Mouse (Mus musculus) MEL (cell line): ENCODE measurements at regions not wholly inside any gene's neighbourhood (a gene's known extent, or its start where the extent isn't known, plus 50 kb on each side); places are given as distances from the start of the nearest gene placed in this dataset.

Experiments used
- DNase-seq: peaks from one replicate; pipeline ENCODE4 v3.0.0; 2011; ENCODE audit warnings: low read depth, low spot score
- H3K27ac ChIP-seq: 2 replicates; pipeline ENCODE4 v1.5.1; 2012; ENCODE audit warnings: low read depth, mild to moderate bottlenecking, control low read depth, low read length, moderate library complexity; ENCODE audit not compliant: control insufficient read depth
- H3K27me3 ChIP-seq, 2 experiments: fragments of 150-350 bp in 1 of 2; sonication (generic) in 1 of 2; 2 replicates each; pipeline ENCODE4 v1.6.1; 2012; ENCODE audit warnings: low read length in 2 of 2, mild to moderate bottlenecking in 2 of 2, improper control_type of control experiment in 1 of 2, moderate library complexity in 1 of 2; ENCODE audit not compliant: insufficient read depth in 2 of 2, control insufficient read depth in 1 of 2
- H3K36me3 ChIP-seq, 2 experiments: 2 replicates each; pipeline ENCODE4 v1.6.1; 2012 to 2014; ENCODE audit warnings: low read length in 2 of 2, improper control_type of control experiment in 1 of 2, inconsistent platforms in 1 of 2, mild to moderate bottlenecking in 1 of 2; ENCODE audit not compliant: insufficient read depth in 2 of 2, control insufficient read depth in 1 of 2
- H3K4me1 ChIP-seq, 2 experiments: fragments of 150-350 bp in 1 of 2; sonication (generic) in 1 of 2; 2 replicates each; pipeline ENCODE4 v1.6.1; 2012; ENCODE audit warnings: low read length in 2 of 2, improper control_type of control experiment in 1 of 2, mild to moderate bottlenecking in 1 of 2; ENCODE audit not compliant: insufficient read depth in 2 of 2, control insufficient read depth in 1 of 2
- H3K4me3 ChIP-seq, 2 experiments: fragments of 150-350 bp in 1 of 2; sonication (generic) in 1 of 2; 2 replicates each; pipeline ENCODE4 v1.5.1; 2012; ENCODE audit warnings: low read depth in 2 of 2, low read length in 2 of 2, mild to moderate bottlenecking in 2 of 2, moderate library complexity in 2 of 2, control low read depth in 1 of 2, improper control_type of control experiment in 1 of 2; ENCODE audit not compliant: control insufficient read depth in 1 of 2, insufficient read depth in 1 of 2
- H3K79me2 ChIP-seq: 2 replicates; pipeline ENCODE4 v1.6.1; 2012; ENCODE audit warnings: mild to moderate bottlenecking, low read length, moderate library complexity; ENCODE audit not compliant: control insufficient read depth, poor library complexity, insufficient read depth
- H3K9ac ChIP-seq: 2 replicates; pipeline ENCODE4 v1.6.1; 2012; ENCODE audit warnings: low read depth, mild to moderate bottlenecking, control low read depth, low read length, moderate library complexity; ENCODE audit not compliant: control insufficient read depth, poor library complexity, severe bottlenecking
- H3K9me3 ChIP-seq: fragments of 150-350 bp; sonication (generic); replicated peaks from 2 replicates; pipeline ENCODE4 v1.6.1; 2012; ENCODE audit warnings: mild to moderate bottlenecking, low read length, improper control_type of control experiment, moderate library complexity; ENCODE audit not compliant: insufficient read depth
- BHLHE40 ChIP-seq: IDR thresholded peaks from 2 replicates; pipeline ENCODE4 v1.6.1; 2012; ENCODE audit warnings: low read depth, mild to moderate bottlenecking, inconsistent platforms, low read length, improper control_type of control experiment, borderline replicate concordance
- CHD1 ChIP-seq: IDR thresholded peaks from 2 replicates; pipeline ENCODE4 v1.6.1; 2012; ENCODE audit warnings: low read depth, mild to moderate bottlenecking, inconsistent platforms, low read length, improper control_type of control experiment
- CHD2 ChIP-seq: IDR thresholded peaks from 2 replicates; pipeline ENCODE4 v1.6.1; 2011; ENCODE audit warnings: low read length, improper control_type of control experiment
- CTCF ChIP-seq, 3 experiments: IDR thresholded peaks in 2 of 3; conservative IDR thresholded peaks in 1 of 3; 2 replicates each; pipeline ENCODE4 v1.5.1; 2011 to 2012; ENCODE audit warnings: low read length in 3 of 3, low read depth in 2 of 3, mild to moderate bottlenecking in 2 of 3, improper control_type of control experiment in 1 of 3, inconsistent platforms in 1 of 3, mixed read lengths in 1 of 3, moderate library complexity in 1 of 3; ENCODE audit not compliant: control insufficient read depth in 1 of 3, insufficient read depth in 1 of 3, poor library complexity in 1 of 3, severe bottlenecking in 1 of 3
- E2F4 ChIP-seq: IDR thresholded peaks from 2 replicates; pipeline ENCODE4 v1.6.1; 2011; ENCODE audit warnings: low read depth, low read length, improper control_type of control experiment, borderline replicate concordance
- EP300 ChIP-seq, 2 experiments: IDR thresholded peaks; 2 replicates each; pipeline ENCODE4 v1.6.1; 2011; ENCODE audit warnings: improper control_type of control experiment in 2 of 2, low read length in 2 of 2, low read depth in 1 of 2, mild to moderate bottlenecking in 1 of 2
- ETS1 ChIP-seq: IDR thresholded peaks from 2 replicates; pipeline ENCODE4 v1.6.1; 2012; ENCODE audit warnings: low read depth, mild to moderate bottlenecking, inconsistent platforms, low read length, improper control_type of control experiment, moderate library complexity
- MAFK ChIP-seq: IDR thresholded peaks from 2 replicates; pipeline ENCODE4 v1.6.1; 2011; ENCODE audit warnings: low read depth, mild to moderate bottlenecking, low read length, improper control_type of control experiment, borderline replicate concordance
- MAX ChIP-seq: IDR thresholded peaks from 2 replicates; pipeline ENCODE4 v1.6.1; 2011; ENCODE audit warnings: low read length, improper control_type of control experiment
- MXI1 ChIP-seq: IDR thresholded peaks from 2 replicates; pipeline ENCODE4 v1.6.1; 2011; ENCODE audit warnings: mild to moderate bottlenecking, low read depth, low read length, improper control_type of control experiment
- MYB ChIP-seq: IDR thresholded peaks from 2 replicates; pipeline ENCODE4 v1.6.1; 2011; ENCODE audit warnings: mild to moderate bottlenecking, low read depth, low read length, improper control_type of control experiment
- NELFE ChIP-seq: IDR thresholded peaks from 2 replicates; pipeline ENCODE4 v1.6.1; 2011; ENCODE audit warnings: low read depth, low read length, improper control_type of control experiment
- NRF1 ChIP-seq: IDR thresholded peaks from 2 replicates; pipeline ENCODE4 v1.6.1; 2014; ENCODE audit warnings: low read depth, mild to moderate bottlenecking, inconsistent platforms, low read length, improper control_type of control experiment, moderate library complexity; ENCODE audit not compliant: poor library complexity, insufficient read depth, severe bottlenecking
- POLR2A ChIP-seq, 2 experiments: IDR thresholded peaks; 2 replicates each; pipeline ENCODE4 v1.6.1; 2011 to 2012; ENCODE audit warnings: low read length in 2 of 2, mild to moderate bottlenecking in 2 of 2, control low read depth in 1 of 2, improper control_type of control experiment in 1 of 2, low read depth in 1 of 2, moderate library complexity in 1 of 2; ENCODE audit not compliant: control insufficient read depth in 1 of 2, insufficient read depth in 1 of 2, poor library complexity in 1 of 2
- POLR2AphosphoS2 ChIP-seq: IDR thresholded peaks from 2 replicates; pipeline ENCODE4 v1.6.1; 2011; ENCODE audit warnings: low read length, improper control_type of control experiment
- POLR2AphosphoS5 ChIP-seq: IDR thresholded peaks from 2 replicates; pipeline ENCODE4 v1.6.1; 2012; ENCODE audit warnings: low read depth, borderline replicate concordance, mild to moderate bottlenecking, inconsistent platforms, low read length, moderate library complexity, mixed read lengths
- RAD21 ChIP-seq: IDR thresholded peaks from 2 replicates; pipeline ENCODE4 v1.6.1; 2011; ENCODE audit warnings: mild to moderate bottlenecking, low read depth, low read length, improper control_type of control experiment
- SIN3A ChIP-seq: IDR thresholded peaks from 2 replicates; pipeline ENCODE4 v1.6.1; 2012; ENCODE audit warnings: low read length, improper control_type of control experiment, inconsistent platforms
- SMC3 ChIP-seq: IDR thresholded peaks from 2 replicates; pipeline ENCODE4 v1.6.1; 2011; ENCODE audit warnings: low read depth, low read length, improper control_type of control experiment
- TCF12 ChIP-seq: IDR thresholded peaks from 2 replicates; pipeline ENCODE4 v1.6.1; 2014; ENCODE audit warnings: low read depth, mild to moderate bottlenecking, inconsistent platforms, low read length, improper control_type of control experiment, moderate library complexity
- USF1 ChIP-seq: IDR thresholded peaks from 2 replicates; pipeline ENCODE4 v1.6.1; 2014; ENCODE audit warnings: low read depth, mild to moderate bottlenecking, inconsistent platforms, low read length, improper control_type of control experiment, moderate library complexity
- USF2 ChIP-seq, 2 experiments: IDR thresholded peaks; 2 replicates each; pipeline ENCODE4 v1.6.1; 2011 to 2012; ENCODE audit warnings: improper control_type of control experiment in 2 of 2, low read length in 2 of 2, borderline replicate concordance in 1 of 2, inconsistent platforms in 1 of 2, low read depth in 1 of 2, mild to moderate bottlenecking in 1 of 2; ENCODE audit not compliant: insufficient read depth in 1 of 2
- ZNF384 ChIP-seq: IDR thresholded peaks from 2 replicates; pipeline ENCODE4 v1.6.1; 2012; ENCODE audit warnings: low read depth, mild to moderate bottlenecking, inconsistent platforms, low read length, improper control_type of control experiment

DNA sequence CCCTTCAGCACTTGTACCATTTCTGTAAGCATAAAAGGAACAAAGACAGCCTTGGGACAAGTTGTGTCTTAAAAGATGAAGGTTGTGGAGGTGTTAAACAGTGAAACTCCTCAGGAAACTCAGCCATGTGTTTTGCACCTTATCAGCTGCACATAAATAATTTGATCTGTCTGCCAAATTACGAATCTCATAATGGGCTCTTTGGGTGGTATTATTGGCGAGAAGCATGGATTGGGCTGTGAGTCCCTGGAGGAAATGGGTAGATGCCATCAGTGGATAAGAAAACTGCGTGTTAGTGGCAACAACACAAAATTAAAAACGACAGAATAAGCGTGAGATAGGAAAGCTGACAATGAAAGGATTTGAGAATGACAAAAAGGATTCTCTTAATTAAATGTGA is 165.4 kb upstream of the Clec14a start:
- no peak overlapping the region for H3K27ac ChIP-seq

GRCm38 (mm10) chr12:58429929-58430328 is 160.8 kb upstream of the Clec14a start:
- no peaks in the 10 kb centered on the region for H3K36me3 ChIP-seq
- H3K9ac ChIP-seq, result no peak overlapping the region
- no peak for TF ChIP-seq CHD2
- TF ChIP-seq POLR2AphosphoS5, result no peak
- no peak for TF ChIP-seq POLR2AphosphoS2
- no peak for TF ChIP-seq MYB
- TF ChIP-seq BHLHE40, result no peak
- TF ChIP-seq SIN3A, result no peak
- TF ChIP-seq CTCF (IDR thresholded peaks at IDR 0.05 in 2 of 3, conservative IDR thresholded peaks at IDR 0.05 in 1 of 3; ENCODE audit: control insufficient read depth in 1 of 3, insufficient read depth in 1 of 3, low read depth in 2 of 3, low read length in 3 of 3, poor library complexity in 1 of 3, severe bottlenecking in 1 of 3), result no peak
- no peak for TF ChIP-seq MAFK
- TF ChIP-seq TCF12, result no peak
- TF ChIP-seq MXI1, result no peak
- no peak for TF ChIP-seq ETS1
- no peak for TF ChIP-seq POLR2A (IDR thresholded peaks at IDR 0.05; ENCODE audit: control insufficient read depth in 1 of 2, insufficient read depth in 1 of 2, low read depth in 1 of 2, low read length in 2 of 2, poor library complexity in 1 of 2)
- TF ChIP-seq MAX, result no peak
- H3K27ac ChIP-seq, result no peak overlapping the region
- DNase-seq, result no peak
- no peaks in the 10 kb centered on the region for H3K79me2 ChIP-seq
- no peak overlapping the region for H3K4me3 ChIP-seq
- no peaks in the 10 kb centered on the region for H3K9me3 ChIP-seq
- H3K4me1 ChIP-seq, result no peaks in the 10 kb centered on the region
- H3K27me3 ChIP-seq, result no peaks in the 10 kb centered on the region

More for the DNA sequence above, 165.4 kb upstream of the Clec14a start:
- no peak for DNase-seq
- Histone ChIP-seq H3K79me2 (no peaks in the 10 kb centered on the region), H3K4me1 (no peaks in the 10 kb centered on the region), H3K4me3 (no peak overlapping the region), H3K9me3 (no peaks in the 10 kb centered on the region), H3K9ac (no peak overlapping the region), H3K27me3 (no peaks in the 10 kb centered on the region), H3K36me3 (no peaks in the 10 kb centered on the region)
- no peak for TF ChIP-seq RAD21
- TF ChIP-seq MAFK, result no peak
- no peak for TF ChIP-seq MAX

DNA sequence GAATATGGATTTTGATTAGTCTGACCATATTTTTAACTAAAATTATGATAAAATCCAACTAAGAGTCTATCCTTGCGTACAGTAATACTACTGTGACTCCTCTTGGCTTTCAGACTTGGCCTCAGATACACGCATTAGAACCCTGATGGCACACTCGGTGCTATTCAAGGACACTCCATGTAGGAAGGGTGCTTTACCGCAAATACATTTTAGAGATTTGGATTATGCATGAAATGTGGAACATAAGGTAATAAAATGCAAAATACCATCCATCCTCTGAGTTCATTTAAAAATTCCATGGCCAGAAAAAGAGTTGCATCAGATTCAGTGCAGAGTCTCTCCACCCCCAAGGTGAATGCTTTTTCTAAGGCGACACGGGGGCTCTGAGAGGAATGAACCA is 157.7 kb upstream of the Clec14a start:
- H3K9ac ChIP-seq, result no peak overlapping the region
- TF ChIP-seq CHD1 (no peak), USF2 (IDR thresholded peaks at IDR 0.05; ENCODE audit: borderline replicate concordance in 1 of 2, insufficient read depth in 1 of 2, low read depth in 1 of 2, low read length in 2 of 2) (no peak), EP300 (IDR thresholded peaks at IDR 0.05; ENCODE audit: low read depth in 1 of 2, low read length in 2 of 2) (no peak), ZNF384 (no peak), E2F4 (no peak), NELFE (no peak), USF1 (no peak), ETS1 (no peak), POLR2A (IDR thresholded peaks at IDR 0.05; ENCODE audit: control insufficient read depth in 1 of 2, insufficient read depth in 1 of 2, low read depth in 1 of 2, low read length in 2 of 2, poor library complexity in 1 of 2) (no peak), BHLHE40 (no peak), MYB (no peak), CHD2 (no peak), SMC3 (no peak), RAD21 (no peak), NRF1 (no peak)
- no peaks in the 10 kb centered on the region for H3K9me3 ChIP-seq
- no peaks in the 10 kb centered on the region for H3K27me3 ChIP-seq
- no peak overlapping the region for H3K27ac ChIP-seq
- H3K36me3 ChIP-seq, result no peaks in the 10 kb centered on the region
- no peak for DNase-seq
- no peaks in the 10 kb centered on the region for H3K4me1 ChIP-seq
- H3K4me3 ChIP-seq, result no peak overlapping the region
- no peaks in the 10 kb centered on the region for H3K79me2 ChIP-seq
